In the genomic region with DNA sequence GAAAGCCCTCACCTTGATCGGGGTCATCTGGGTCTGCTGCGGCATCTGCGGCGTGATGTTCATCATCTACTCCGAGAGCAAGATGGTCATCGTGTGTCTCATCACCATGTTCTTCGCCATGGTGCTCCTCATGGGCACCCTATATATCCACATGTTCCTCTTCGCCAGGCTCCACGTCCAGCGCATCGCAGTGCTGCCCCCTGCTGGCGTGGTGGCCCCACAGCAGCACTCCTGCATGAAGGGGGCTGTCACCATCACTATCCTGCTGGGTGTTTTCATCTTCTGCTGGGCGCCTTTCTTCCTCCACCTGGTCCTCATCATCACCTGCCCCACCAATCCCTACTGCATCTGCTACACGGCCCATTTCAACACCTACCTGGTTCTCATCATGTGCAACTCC, we compare ENCODE assay signal across 12 mouse cellular contexts. TPM values are rescaled to one million over a fixed set of nuclear protein-coding genes. Genes with fewer than 3 reads are reported as not detected.
DNase-seq lines count a peak whose midpoint lies in the region; ATAC-seq and TF ChIP-seq lines count a peak whose summit lies in the region.
"Had no signal": no experiment of that assay in that cellular context is flagged by ENCODE, and none has a peak within 500 bp of the region (broad histone marks: within the 10 kb centered on the region; RNA-seq: fewer than 3 reads in every experiment).

No protein-coding gene starts in this region.

- DNase-seq in gastrocnemius, adult 2 months = no peak
- DNase-seq in gastrocnemius, postnatal 36 days = no peak
- DNase-seq in midbrain, postnatal 0 days (ENCODE audit: low spot score) = no peak
- no peak for DNase-seq in brain, embryonic 14.5 days (ENCODE audit: low read depth)
- DNase-seq in testis, postnatal 14 days (ENCODE audit: low spot score) = peak; percentile 60
- DNase-seq in hindbrain, embryonic 10.5 days (ENCODE audit: low spot score) = no peak
- DNase-seq: right cerebral cortex, postnatal 4 days had no signal

- intact Hi-C loops in gastrocnemius, adult 2 months (cut with DNase I) = no loop called here
- intact Hi-C loops in gastrocnemius, postnatal 36 days (cut with DNase I) = loop anchor here (5.0 kb wide), 1 partner anchor 78 kb away; no protein-coding TSS in a partner anchor

- WGBS in midbrain, postnatal 0 days = 85% methylated on average over 14 of the region's 14 CpGs
- 85% methylated on average over 14 of the region's 14 CpGs for WGBS in midbrain, embryonic 15.5 days
- 82% methylated on average over 14 of the region's 14 CpGs for WGBS in hindbrain, embryonic 10.5 days

- peak; percentile 43; the same call in 1 of the 2 replicates for TF ChIP-seq CTCF in gastrocnemius, adult 2 months (IDR thresholded peaks at IDR 0.05)
- TF ChIP-seq CTCF in midbrain, postnatal 0 days (IDR thresholded peaks at IDR 0.05) = peak; percentile 48
- peak; percentile 45 for TF ChIP-seq CTCF in brain, embryonic 14.5 days (IDR thresholded peaks at IDR 0.05; ENCODE audit: borderline replicate concordance, extremely low read depth, insufficient read depth, insufficient read length)

- H3K4me1 ChIP-seq in midbrain, postnatal 0 days (ENCODE audit: insufficient read depth, low read length) = no peaks in the 10 kb centered on the region
- peaks cover 5% of the 10 kb centered on the region for H3K4me1 ChIP-seq in midbrain, embryonic 15.5 days
- H3K4me1 ChIP-seq in hindbrain, embryonic 10.5 days (replicated peaks) = peaks cover 5% of the 10 kb centered on the region
- H3K4me1 ChIP-seq: heart, embryonic 15.5 days had no signal

- no peak for ATAC-seq in midbrain, postnatal 0 days (ENCODE audit: low FRiP score)
- no peak for ATAC-seq in midbrain, embryonic 15.5 days (replicated peaks)
- no peak for ATAC-seq in monocyte, adult 5-6 weeks (replicated peaks; ENCODE audit: insufficient number of reproducible peaks, low FRiP score, low TSS enrichment, poor library complexity, severe bottlenecking)

- no peak for TF ChIP-seq POLR2A in brain, embryonic 14.5 days (IDR thresholded peaks at IDR 0.05; ENCODE audit: borderline replicate concordance, extremely low read depth, insufficient read depth, insufficient read length, poor library complexity, severe bottlenecking)

- no peaks in the 10 kb centered on the region for H3K27me3 ChIP-seq in midbrain, postnatal 0 days (ENCODE audit: insufficient read depth, low read length)
- peaks cover 15% of the 10 kb centered on the region for H3K27me3 ChIP-seq in midbrain, embryonic 15.5 days (replicated peaks)
- H3K27me3 ChIP-seq in hindbrain, embryonic 10.5 days (ENCODE audit: insufficient read depth, poor library complexity, severe bottlenecking) = peaks cover 27% of the 10 kb centered on the region

- H3K9ac ChIP-seq in midbrain, postnatal 0 days (replicated peaks; ENCODE audit: low read length, poor library complexity, severe bottlenecking) = no peak overlapping the region
- H3K9ac ChIP-seq in midbrain, embryonic 15.5 days = no peak overlapping the region
- H3K9ac ChIP-seq: heart, embryonic 15.5 days had no signal

- H3K36me3 ChIP-seq in midbrain, postnatal 0 days (ENCODE audit: insufficient read depth, low read length) = no peaks in the 10 kb centered on the region
- no peaks in the 10 kb centered on the region for H3K36me3 ChIP-seq in midbrain, embryonic 15.5 days (replicated peaks)
- no peaks in the 10 kb centered on the region for H3K36me3 ChIP-seq in hindbrain, embryonic 10.5 days
- H3K36me3 ChIP-seq: heart, embryonic 15.5 days had no signal

- H3K4me2 ChIP-seq in midbrain, postnatal 0 days (ENCODE audit: low read depth, low read length, poor library complexity, severe bottlenecking) = no peak overlapping the region
- no peak overlapping the region for H3K4me2 ChIP-seq in midbrain, embryonic 15.5 days
- H3K4me2 ChIP-seq: heart, embryonic 15.5 days had no signal

- H3K27ac ChIP-seq in gastrocnemius, adult 2 months = no peak overlapping the region
- H3K27ac ChIP-seq in midbrain, postnatal 0 days (ENCODE audit: low read depth, low read length) = no peak overlapping the region
- H3K27ac ChIP-seq in midbrain, embryonic 15.5 days = no peak overlapping the region
- no peak overlapping the region for H3K27ac ChIP-seq in hindbrain, embryonic 10.5 days
- H3K27ac ChIP-seq: heart, embryonic 15.5 days had no signal

- no peaks in the 10 kb centered on the region for H3K9me3 ChIP-seq in midbrain, postnatal 0 days (ENCODE audit: low read length)
- no peaks in the 10 kb centered on the region for H3K9me3 ChIP-seq in midbrain, embryonic 15.5 days
- no peaks in the 10 kb centered on the region for H3K9me3 ChIP-seq in hindbrain, embryonic 10.5 days
- H3K9me3 ChIP-seq: heart, embryonic 15.5 days had no signal

- no peak overlapping the region for H3K4me3 ChIP-seq in gastrocnemius, adult 2 months
- H3K4me3 ChIP-seq in midbrain, postnatal 0 days (ENCODE audit: low read depth, low read length) = no peak overlapping the region
- no peak overlapping the region for H3K4me3 ChIP-seq in midbrain, embryonic 15.5 days
- no peak overlapping the region for H3K4me3 ChIP-seq in hindbrain, embryonic 10.5 days
- H3K4me3 ChIP-seq: heart, embryonic 15.5 days had no signal

RNA-seq across cellular contexts. Expression of a gene that starts 1.0 kb away (rescaled TPM):
- total RNA-seq in gastrocnemius, adult 2 months (2021) = not detected
- not detected for total RNA-seq in gastrocnemius, postnatal 36 days (2021)
- 0.60 and 0.71 TPM in 2 replicates for total RNA-seq in midbrain, postnatal 0 days (2014; rRNA removed)
- 0.94 and 1.1 TPM in 2 replicates for polyA plus RNA-seq in midbrain, postnatal 0 days (2015; fragmentation: Nextera tagmentation; extraction: Ambion mirVana)
- polyA plus RNA-seq in midbrain, embryonic 15.5 days (2015; fragmentation: Nextera tagmentation; extraction: Ambion mirVana) = 0.39 and 0.70 TPM in 2 replicates
- polyA plus RNA-seq in brain, embryonic 14.5 days (2012; rRNA removed) = 0.29 and 0.39 TPM in 2 replicates
- total RNA-seq in monocyte, adult 5-6 weeks (2017) = not detected in 3 replicates
- not detected in 2 replicates for polyA plus RNA-seq in hindbrain, embryonic 10.5 days (2016; fragmentation: Nextera tagmentation; extraction: Ambion mirVana)
- total RNA-seq: ES-E14 had no signal
- polyA plus RNA-seq: heart, embryonic 15.5 days; kidney, embryonic 16.5 days had no signal
